Mouse (Mus musculus) retina, embryonic 14.5 days (tissue): Measurements from ENCODE around the gene Dnaaf5.

Experiments used
- DNase-seq: peaks from one replicate; pipeline ENCODE4 v3.0.0-alpha.2; 2015; ENCODE audit warnings: low spot score

Gene Dnaaf5

DNA sequence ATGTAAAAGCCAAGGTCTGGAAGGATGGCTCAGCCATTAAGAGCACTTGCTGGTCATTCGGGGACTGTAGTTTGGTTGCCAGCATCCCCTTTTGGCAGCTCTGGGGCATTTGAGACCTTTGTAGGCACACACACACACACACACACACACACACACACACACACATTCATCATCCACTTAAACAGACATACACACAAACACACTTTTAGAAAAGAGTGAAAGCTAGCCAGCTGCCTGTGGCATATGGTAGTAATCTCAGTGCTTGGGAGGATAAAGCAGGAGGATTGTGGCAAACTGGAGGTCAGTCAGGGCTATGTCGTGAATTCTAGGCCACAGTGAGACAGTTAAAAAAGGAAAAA lies 49.6 kb downstream of the Dnaaf5 start:
- peak; percentile 46 for DNase-seq

- DNase-seq, result peak; percentile 98
Measured at GRCm38 (mm10) chr5:139199995-139200769, 50.2 kb downstream of the Dnaaf5 start, which contains the start of gene Sun1. Sun1 (plus strand) TSS chr5:139200637.

GRCm38 (mm10) chr5:139200770-139201569 lies 50.9 kb downstream of the Dnaaf5 start:
- DNase-seq, result no peak

DNA sequence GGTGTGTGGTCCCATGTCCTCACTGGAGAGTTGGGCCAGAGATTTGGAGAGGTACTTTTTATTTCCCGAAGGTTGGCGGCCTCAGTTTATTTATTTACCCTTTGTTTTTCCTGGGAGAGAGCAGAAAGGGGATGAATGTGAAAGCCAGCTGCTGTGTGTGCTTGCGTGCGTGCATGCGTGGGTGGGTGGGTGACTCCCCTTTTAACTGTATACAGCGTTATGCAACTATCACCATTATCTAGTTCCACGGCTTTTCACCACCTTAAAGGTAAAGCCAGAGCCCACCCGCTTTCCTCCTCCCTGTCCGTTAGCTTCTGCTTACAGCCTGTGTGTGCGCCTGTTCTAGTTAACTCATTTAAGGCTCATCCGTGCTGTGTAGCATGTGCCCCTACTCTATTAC lies 52.1 kb downstream of the Dnaaf5 start:
- no peak for DNase-seq

- no peak for DNase-seq
Measured at GRCm38 (mm10) chr5:139203312-139203711, 53.3 kb downstream of the Dnaaf5 start.

- no peak for DNase-seq
Measured at GRCm38 (mm10) chr5:139206081-139206480, 56.1 kb downstream of the Dnaaf5 start.

DNA sequence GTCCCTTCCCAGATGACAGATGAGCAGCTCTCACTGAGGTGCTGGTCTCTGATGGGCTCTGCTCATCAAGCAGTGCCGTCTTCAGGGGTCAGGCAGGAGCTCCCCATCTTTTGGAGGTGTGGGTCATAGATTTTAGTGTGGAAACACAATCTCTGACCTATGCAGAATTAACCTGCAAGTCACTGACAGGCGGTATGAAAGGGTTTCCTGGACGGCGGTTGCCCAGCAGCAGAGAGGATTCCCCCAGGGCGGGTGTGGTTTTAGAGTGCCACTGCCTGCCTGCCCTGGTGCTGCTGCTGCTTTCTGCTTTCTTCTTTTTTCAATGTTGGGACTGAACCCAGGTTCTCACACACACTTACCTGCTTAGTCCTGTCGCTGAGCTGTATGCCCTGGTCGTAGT lies 56.5 kb downstream of the Dnaaf5 start:
- DNase-seq, result no peak

DNA sequence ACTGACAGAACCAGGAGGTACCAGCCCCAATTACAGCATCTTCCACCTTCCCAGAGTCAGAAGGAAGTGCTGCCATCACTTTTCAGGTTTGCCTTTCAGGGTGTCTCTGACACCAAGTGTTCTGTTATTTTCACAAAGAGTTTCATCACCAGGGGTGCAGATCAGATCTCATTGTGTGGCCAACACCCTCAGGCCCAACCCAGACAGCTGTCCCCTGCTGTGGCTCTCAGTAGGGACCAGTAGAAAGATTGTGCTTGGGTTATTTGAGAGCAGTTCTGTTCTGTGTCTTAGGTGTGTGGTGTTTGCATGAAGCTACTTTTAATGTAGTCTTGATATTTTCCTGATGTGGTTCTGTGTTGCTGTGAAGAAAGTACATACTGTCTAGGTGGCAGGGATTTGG lies 58.2 kb downstream of the Dnaaf5 start:
- DNase-seq, result no peak

DNA sequence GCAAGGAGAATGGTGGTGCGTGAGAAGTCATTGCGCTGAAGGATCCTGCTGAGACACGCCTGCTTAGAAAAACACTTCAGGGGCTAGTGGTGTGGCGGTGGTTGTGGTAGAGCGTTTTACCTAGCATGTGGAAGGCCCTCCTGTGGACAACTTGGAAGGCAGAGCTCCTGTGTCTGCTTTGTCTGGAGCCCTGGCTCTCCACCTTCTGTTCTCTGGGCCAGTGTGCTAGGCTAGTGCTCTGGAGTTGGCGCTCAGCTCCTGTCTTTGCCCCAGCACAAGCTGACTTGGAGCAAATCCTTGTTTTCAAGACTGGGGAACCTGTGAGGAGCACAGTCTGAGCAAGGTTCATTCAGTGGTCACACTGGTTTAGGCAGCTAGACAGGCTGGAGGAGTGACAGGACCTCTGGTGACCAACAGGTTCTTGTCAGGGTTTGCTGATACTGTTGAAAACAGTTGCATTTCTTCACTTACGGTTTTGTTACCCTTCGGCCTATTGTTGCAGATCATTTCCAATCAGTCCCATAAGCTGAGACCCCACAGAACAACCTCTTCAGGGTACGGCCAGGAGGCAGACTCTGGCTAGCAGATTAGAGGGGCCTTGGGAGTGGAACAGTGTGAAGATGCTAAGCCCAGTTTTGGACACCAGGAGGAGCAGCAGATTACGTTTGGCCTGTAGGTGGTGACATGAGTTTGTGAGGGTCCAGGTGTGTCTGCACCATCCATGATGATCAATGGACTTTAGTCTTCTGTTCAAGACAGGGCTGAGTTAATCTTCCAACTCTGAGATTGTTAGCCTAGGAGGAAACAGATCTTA lies 59.1 kb downstream of the Dnaaf5 start:
- DNase-seq, result no peak

DNA sequence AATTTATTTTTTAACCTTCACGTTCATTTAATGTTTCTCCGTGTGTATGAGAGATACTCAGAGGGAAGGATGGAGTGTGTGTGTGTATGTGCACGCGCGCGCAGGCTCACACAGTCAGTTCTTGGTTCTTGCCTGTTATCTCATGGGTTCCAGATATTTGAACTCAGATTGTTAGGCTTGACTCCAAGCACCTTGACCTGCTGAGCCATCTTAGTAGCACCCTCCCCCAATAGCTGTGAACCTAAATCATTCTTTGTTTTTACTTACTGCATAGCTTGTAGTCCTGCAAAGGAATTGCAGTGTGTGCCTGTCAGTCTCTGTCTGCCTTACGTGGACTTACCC lies 59.6 kb downstream of the Dnaaf5 start:
- DNase-seq, result no peak

DNA sequence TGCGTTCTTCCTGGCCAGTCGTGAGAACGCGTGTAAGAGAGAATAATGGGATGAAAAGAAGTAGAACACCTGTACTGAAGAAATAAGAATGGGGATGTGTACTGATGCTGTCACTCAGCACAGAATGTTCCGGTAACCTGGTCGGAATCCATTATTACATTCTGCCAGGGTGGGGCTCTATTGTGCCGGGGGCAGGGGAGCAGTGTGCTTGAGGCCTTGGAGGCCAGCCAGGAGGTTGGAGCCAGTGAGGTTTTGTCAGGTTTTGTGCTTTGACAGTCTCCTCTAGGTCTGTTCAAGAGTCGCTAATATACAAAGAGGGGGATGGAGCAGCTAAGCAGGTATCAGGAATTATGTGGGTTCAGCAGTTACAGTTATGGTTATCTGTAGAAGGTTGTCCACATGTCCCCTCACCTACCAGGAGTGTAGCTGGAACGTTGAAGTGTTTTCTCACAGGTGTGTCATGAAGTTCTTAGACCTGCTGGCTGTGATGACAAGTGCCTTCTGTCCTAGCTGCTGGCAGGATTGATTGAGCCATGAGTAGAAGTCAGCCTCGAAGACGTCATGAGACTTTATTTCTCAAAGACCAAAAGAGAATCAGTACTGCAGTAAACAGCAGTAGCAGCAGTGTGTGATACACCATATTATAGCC lies 61.8 kb downstream of the Dnaaf5 start:
- no peak for DNase-seq

GRCm38 (mm10) chr5:139214298-139214697 lies 64.3 kb downstream of the Dnaaf5 start:
- DNase-seq, result no peak

GRCm38 (mm10) chr5:139215184-139215583 lies 65.2 kb downstream of the Dnaaf5 start:
- no peak for DNase-seq

DNA sequence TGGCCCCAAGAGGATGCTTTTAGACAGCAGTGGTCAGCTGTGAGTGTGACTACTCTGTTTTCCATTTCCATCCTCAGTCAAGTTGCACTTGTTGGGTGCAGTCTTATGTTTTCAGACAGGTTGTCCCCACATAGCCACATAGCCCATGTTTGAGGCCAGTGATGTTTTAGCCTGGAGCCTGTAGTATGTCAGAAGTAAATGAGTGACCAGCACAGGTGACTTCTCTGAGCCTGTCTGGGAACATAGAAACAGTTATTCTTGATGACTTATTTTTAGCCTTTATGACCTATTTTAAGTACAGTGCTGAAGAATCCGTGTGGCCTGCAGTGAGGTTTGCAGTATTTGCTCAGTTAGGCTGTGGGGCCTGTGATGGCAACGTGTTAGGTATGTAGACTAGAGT lies 66.1 kb downstream of the Dnaaf5 start:
- no peak for DNase-seq

- DNase-seq, result no peak
Measured at GRCm38 (mm10) chr5:139216774-139217173, 66.8 kb downstream of the Dnaaf5 start.

- DNase-seq, result no peak
Measured at GRCm38 (mm10) chr5:139220006-139220515, 70.0 kb downstream of the Dnaaf5 start.

- DNase-seq, result no peak
Measured at GRCm38 (mm10) chr5:139220610-139221009, 70.6 kb downstream of the Dnaaf5 start.

- DNase-seq, result no peak
Measured at GRCm38 (mm10) chr5:139223331-139223730, 73.3 kb downstream of the Dnaaf5 start.

DNA sequence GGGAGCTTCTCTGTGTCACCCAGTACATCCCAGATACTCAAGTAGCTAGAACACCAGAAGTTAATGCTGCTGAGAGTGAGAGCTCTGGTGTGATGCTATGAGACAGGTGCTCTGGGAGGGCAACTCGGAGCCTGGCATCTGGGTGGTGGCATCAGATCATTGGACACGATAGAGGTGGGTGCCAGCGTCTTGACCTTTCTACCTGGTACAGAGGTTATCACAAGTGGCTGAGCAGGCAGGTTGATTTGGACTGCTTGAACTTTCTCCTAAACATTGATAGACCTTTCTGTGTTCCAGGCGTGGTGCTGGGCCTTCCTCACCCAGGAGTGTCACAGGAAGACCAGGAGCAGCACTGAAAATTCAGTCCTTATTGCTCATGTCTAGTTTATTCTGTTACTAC lies 77.2 kb downstream of the Dnaaf5 start:
- no peak for DNase-seq

DNA sequence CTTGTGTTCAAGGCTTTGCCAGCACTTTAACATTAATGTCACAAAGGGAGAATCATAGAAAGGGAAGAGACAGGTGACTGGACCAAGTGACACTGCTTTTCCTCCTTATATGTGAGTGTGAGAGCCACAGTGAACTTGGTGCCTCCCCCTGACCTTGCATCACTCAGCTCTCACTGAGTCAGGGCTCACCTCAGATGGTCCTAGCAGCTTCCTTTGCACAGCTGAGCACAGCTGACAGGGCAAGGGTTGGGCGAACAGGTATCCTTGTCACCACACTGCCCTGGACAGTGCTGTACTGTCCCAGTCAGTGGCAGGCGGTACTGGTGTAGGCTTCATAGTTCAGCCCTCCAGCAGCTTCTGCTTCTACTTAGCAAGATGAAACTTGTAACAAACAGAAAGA lies 77.6 kb downstream of the Dnaaf5 start:
- DNase-seq, result no peak

DNA sequence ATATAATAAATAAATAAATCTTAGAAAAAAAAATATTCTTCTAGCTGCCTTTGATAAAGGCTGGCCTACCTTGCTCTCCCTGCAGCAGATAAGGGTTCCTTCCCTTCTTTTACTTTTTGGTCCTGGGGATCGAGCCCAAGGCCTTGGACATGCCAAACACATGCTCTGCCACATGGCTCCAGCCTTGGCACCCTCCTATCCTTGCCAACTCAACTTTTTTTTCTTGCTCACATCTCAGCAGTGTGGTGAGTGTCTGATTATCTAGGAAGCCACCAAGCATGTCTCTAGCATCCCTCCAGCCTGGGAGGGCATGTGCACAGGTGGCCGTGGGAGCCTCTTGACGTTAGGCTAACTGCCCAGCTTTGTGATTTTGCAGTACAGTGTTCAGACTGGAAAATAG lies 78.3 kb downstream of the Dnaaf5 start:
- DNase-seq, result no peak

DNA sequence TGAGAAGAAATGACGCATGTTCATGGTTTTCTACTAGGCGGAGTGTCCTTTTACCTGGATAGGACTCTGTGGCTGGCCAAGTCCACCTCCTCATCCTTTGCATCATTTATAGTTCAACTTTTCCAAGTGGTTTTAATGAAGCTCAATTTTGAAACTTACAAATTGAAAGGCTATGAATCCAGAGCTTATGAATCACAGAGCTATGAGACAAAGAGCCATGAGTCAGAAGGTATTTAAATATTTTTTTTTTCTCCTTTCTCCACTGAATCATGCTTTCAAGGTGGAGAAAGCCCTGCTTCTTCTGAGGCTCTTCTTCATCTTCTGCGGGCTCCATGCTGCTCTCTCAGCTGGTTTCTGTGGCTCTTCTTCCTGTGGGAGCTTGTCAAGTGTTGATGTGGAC lies 79.7 kb downstream of the Dnaaf5 start:
- DNase-seq, result no peak
